Mouse (Mus musculus): Measurements from ENCODE around the gene 4933402E13Rik.

4933402E13Rik gene

GRCm38 (mm10) chrX:62283199-62283598, at the start of gene 4933402E13Rik:
Gene 4933402E13Rik, plus strand, starts transcription at chrX:62283499.
- no peak for DNase-seq (ENCODE audit: low spot score)
